Mouse (Mus musculus): ENCODE data around the gene Kansl1. TPM values are rescaled to one million over a fixed set of nuclear protein-coding genes. Genes with fewer than 3 reads are reported as not detected.

Kansl1 gene
- total and polyA plus RNA-seq, 3 experiments: 17.3 to 48.4 (median 24.7) TPM

DNA sequence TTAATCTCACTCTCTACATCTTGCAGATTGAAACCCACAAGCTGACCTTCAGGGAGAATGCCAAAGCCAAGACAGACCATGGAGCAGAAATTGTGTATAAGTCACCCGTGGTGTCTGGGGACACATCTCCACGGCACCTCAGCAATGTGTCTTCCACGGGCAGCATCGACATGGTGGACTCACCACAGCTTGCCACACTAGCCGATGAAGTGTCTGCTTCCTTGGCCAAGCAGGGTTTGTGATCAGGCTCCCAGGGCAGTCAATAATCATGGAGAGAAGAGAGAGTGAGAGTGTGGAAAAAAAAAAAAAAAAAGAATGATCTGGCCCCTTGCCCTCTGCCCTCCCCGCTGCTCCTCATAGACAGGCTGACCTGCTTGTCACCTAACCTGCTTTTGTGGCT is 140.7 kb downstream of the Kansl1 start:
- H3K4me2 ChIP-seq (ENCODE audit: insufficient read depth, low read depth, poor library complexity, severe bottlenecking): no peak overlapping the region
- no peak overlapping the region for H3K4me3 ChIP-seq (replicated peaks in 1 of 3; ENCODE audit: low read depth in 2 of 3, low read length in 2 of 3, poor library complexity in 1 of 3)
- H3K79me2 ChIP-seq (replicated peaks; ENCODE audit: control insufficient read depth, extremely low read depth, insufficient read depth, poor library complexity, severe bottlenecking): no peaks in the 10 kb centered on the region
- no peaks in the 10 kb centered on the region for H3K4me1 ChIP-seq (ENCODE audit: control insufficient read depth in 1 of 2, insufficient read depth in 2 of 2)
- no peak overlapping the region for H3K27ac ChIP-seq (ENCODE audit: insufficient read depth, low read depth)
- H3K9me3 ChIP-seq (replicated peaks; ENCODE audit: low read length): no peaks in the 10 kb centered on the region
- DNase-seq (ENCODE audit: extremely low read depth): no peak
- H3K27me3 ChIP-seq (replicated peaks): no peaks in the 10 kb centered on the region
- H3K9ac ChIP-seq (ENCODE audit: insufficient read depth, low read depth): no peak overlapping the region
- dilution Hi-C loops (cut with MboI; ENCODE audit: extremely low pct_ligation_motif_present, extremely low pct_unique_long_range_greater_than_20kb, low sequenced_read_pairs) (no loop called here), in situ Hi-C loops (cut with MboI; ENCODE audit: low pct_ligation_motif_present, low pct_unique_long_range_greater_than_20kb, low sequenced_read_pairs) (no loop called here)
- TF ChIP-seq UBTF (IDR thresholded peaks at IDR 0.05; ENCODE audit: low read depth, low read length) (no peak), ZNF384 (IDR thresholded peaks at IDR 0.05; ENCODE audit: low read depth, low read length) (no peak), GABPA (IDR thresholded peaks at IDR 0.05; ENCODE audit: insufficient replicate concordance, low read depth, low read length) (no peak), PAX5 (IDR thresholded peaks at IDR 0.05; ENCODE audit: low read length) (no peak), MAZ (IDR thresholded peaks at IDR 0.05; ENCODE audit: low read depth, low read length) (no peak), MEF2A (IDR thresholded peaks at IDR 0.05; ENCODE audit: borderline replicate concordance, low read depth, low read length) (no peak), RAD21 (IDR thresholded peaks at IDR 0.05; ENCODE audit: low read depth, low read length) (no peak), CHD1 (IDR thresholded peaks at IDR 0.05; ENCODE audit: low read depth, low read length) (no peak), HCFC1 (IDR thresholded peaks at IDR 0.05; ENCODE audit: low read depth, low read length) (no peak), E2F4 (IDR thresholded peaks at IDR 0.05; ENCODE audit: insufficient replicate concordance, low read depth, low read length) (no peak), TCF12 (IDR thresholded peaks at IDR 0.05; ENCODE audit: low read depth, low read length) (no peak), MYC (IDR thresholded peaks at IDR 0.05; ENCODE audit: low read depth, low read length) (no peak), ZC3H11A (IDR thresholded peaks at IDR 0.05; ENCODE audit: low read depth, low read length) (no peak), USF2 (conservative IDR thresholded peaks at IDR 0.05; ENCODE audit: low read depth, low read length) (no peak), BHLHE40 (IDR thresholded peaks at IDR 0.05; ENCODE audit: low read depth, low read length) (no peak), MXI1 (IDR thresholded peaks at IDR 0.05; ENCODE audit: low read depth, low read length) (no peak), CHD2 (IDR thresholded peaks at IDR 0.05; ENCODE audit: low read length) (no peak), JUN (IDR thresholded peaks at IDR 0.05; ENCODE audit: insufficient read depth, low read depth, low read length) (no peak)
- peaks cover 7 to 18% of the 10 kb centered on the region in 2 experiments for H3K36me3 ChIP-seq (replicated peaks in 1 of 2; ENCODE audit: control insufficient read depth in 1 of 2, insufficient read depth in 1 of 2, low read length in 1 of 2)

DNA sequence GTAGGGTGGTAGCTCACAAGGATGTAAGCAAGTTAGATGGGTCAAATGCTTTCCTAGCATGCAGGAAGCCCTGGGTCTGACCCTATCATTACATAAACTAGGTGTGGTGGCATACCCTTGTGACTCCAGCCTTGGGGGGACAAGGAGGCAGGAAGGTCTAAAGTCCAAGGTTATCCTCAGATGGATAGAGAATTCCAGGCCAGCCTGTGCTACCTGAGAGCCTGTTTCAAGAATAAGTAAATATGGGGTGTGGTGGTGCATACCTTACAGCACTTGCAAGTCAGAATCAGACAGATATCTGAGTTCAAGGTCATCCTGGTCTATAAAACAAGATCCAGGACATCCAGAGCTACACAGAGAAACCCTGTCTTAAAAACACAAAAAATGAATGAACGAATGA is 141.2 kb downstream of the Kansl1 start:
- Histone ChIP-seq H3K27me3 (replicated peaks) (no peaks in the 10 kb centered on the region), H3K9ac (ENCODE audit: insufficient read depth, low read depth) (no peak overlapping the region), H3K4me2 (ENCODE audit: insufficient read depth, low read depth, poor library complexity, severe bottlenecking) (no peak overlapping the region), H3K4me3 (replicated peaks in 1 of 3; ENCODE audit: low read depth in 2 of 3, low read length in 2 of 3, poor library complexity in 1 of 3) (no peak overlapping the region), H3K36me3 (replicated peaks in 1 of 2; ENCODE audit: control insufficient read depth in 1 of 2, insufficient read depth in 1 of 2, low read length in 1 of 2) (peaks cover 4 to 13% of the 10 kb centered on the region in 2 experiments), H3K27ac (ENCODE audit: insufficient read depth, low read depth) (no peak overlapping the region), H3K9me3 (replicated peaks; ENCODE audit: low read length) (no peaks in the 10 kb centered on the region), H3K79me2 (replicated peaks; ENCODE audit: control insufficient read depth, extremely low read depth, insufficient read depth, poor library complexity, severe bottlenecking) (no peaks in the 10 kb centered on the region), H3K4me1 (ENCODE audit: control insufficient read depth in 1 of 2, insufficient read depth in 2 of 2) (no peaks in the 10 kb centered on the region; a peak in 1 of 4 replicates)
- no peak for DNase-seq (ENCODE audit: extremely low read depth)
- TF ChIP-seq PAX5 (IDR thresholded peaks at IDR 0.05; ENCODE audit: low read length): no peak
- no peak for TF ChIP-seq HCFC1 (IDR thresholded peaks at IDR 0.05; ENCODE audit: low read depth, low read length)
- TF ChIP-seq UBTF (IDR thresholded peaks at IDR 0.05; ENCODE audit: low read depth, low read length): no peak
- dilution Hi-C loops (cut with MboI; ENCODE audit: extremely low pct_ligation_motif_present, extremely low pct_unique_long_range_greater_than_20kb, low sequenced_read_pairs) (no loop called here), in situ Hi-C loops (cut with MboI; ENCODE audit: low pct_ligation_motif_present, low pct_unique_long_range_greater_than_20kb, low sequenced_read_pairs) (no loop called here)

All from CH12.LX (cell line).